In genomic region chr13:23739069-23739921, GRCm38 (mm10) we compare ENCODE assay signal across 8 mouse cellular contexts. TPM values are rescaled to one million over a fixed set of nuclear protein-coding genes. Genes with fewer than 3 reads are reported as not detected.
DNase-seq lines count a peak whose midpoint lies in the region; ATAC-seq and TF ChIP-seq lines count a peak whose summit lies in the region.

No protein-coding gene starts in this region.

- TF ChIP-seq POLR2A in cortical plate, adult 2 months (IDR thresholded peaks at IDR 0.05; ENCODE audit: extremely low read depth, insufficient read depth, low read length), result peak; percentile 57; the same call in 1 of the 2 replicates

- WGBS in macrophage (ENCODE audit: missing documents), result 1% methylated on average over 39 of the region's 39 CpGs

- intact Hi-C loops in left cerebral cortex, adult 2 months (cut with DNase I), result loop anchor here (5.0 kb wide), 2 partner anchors 117 to 1697 kb away; partner anchors contain the start of genes Hist1h1e, Hist1h2ag, Hist1h2be and Hist1h2bj

- TF ChIP-seq CTCF in cortical plate, adult 2 months (IDR thresholded peaks at IDR 0.05; ENCODE audit: extremely low read depth, insufficient read depth, low read length), result no peak
- no peak; the same call in 1 of the 2 replicates for TF ChIP-seq CTCF in left cerebral cortex, adult 2 months (IDR thresholded peaks at IDR 0.05)

- peak overlapping the region; percentile 67 for H3K4me3 ChIP-seq in cortical plate, adult 2 months (ENCODE audit: insufficient read depth, low read length)
- H3K4me3 ChIP-seq in left cerebral cortex, adult 2 months, result peak overlapping the region; percentile 83
- H3K4me3 ChIP-seq in macrophage (ENCODE audit: inconsistent target), result peak overlapping the region; percentile 60

- peak; percentile 91 to 93 for DNase-seq in gastrocnemius, adult 8-10 months (ENCODE audit: low spot score in 2 of 2)
- peak; percentile 90 for DNase-seq in hindlimb bud, embryonic 11.5 days (ENCODE audit: extremely low spot score, low read depth, low spot score)
- DNase-seq in left cerebral cortex, adult 2 months (ENCODE audit: extremely low spot score in 1 of 2, low spot score in 2 of 2), result peak; percentile 87 to 92
- DNase-seq in right cerebral cortex, adult 18-20 months, result peak; percentile 97
- peak; percentile 84 for DNase-seq in urinary bladder, adult 2 months (ENCODE audit: low spot score)

- peak; percentile 86 for ATAC-seq in activated CD4-positive, CD25-positive, alpha-beta regulatory T cell, adult 4 months

- H3K36me3 ChIP-seq in macrophage (ENCODE audit: inconsistent target), result no peaks in the 10 kb centered on the region

- H3K4me1 ChIP-seq in cortical plate, adult 2 months (ENCODE audit: control insufficient read depth, insufficient read depth, low read length), result no peaks in the 10 kb centered on the region

- no peaks in the 10 kb centered on the region for H3K79me2 ChIP-seq in macrophage (ENCODE audit: inconsistent target)

- H3K27ac ChIP-seq in cortical plate, adult 2 months (ENCODE audit: insufficient read depth, low read length), result peak overlapping the region; percentile 89
- peak overlapping the region; percentile 93 for H3K27ac ChIP-seq in left cerebral cortex, adult 2 months
- peak overlapping the region; percentile 90 for H3K27ac ChIP-seq in macrophage

RNA-seq across cellular contexts. Expression of gene Hist1h1c, which starts 0.7 kb away (rescaled TPM):
- 10 to 100 TPM in 1 of 2 experiments, 1 to 10 TPM in 1; 5.3 to 15.2 TPM for polyA plus RNA-seq in activated CD4-positive, CD25-positive, alpha-beta regulatory T cell, adult 4 months (2017; shearing (Covaris generic))
- polyA plus RNA-seq in cortical plate, adult 2 months (2012; rRNA removed), result 42.1 and 42.4 TPM in 2 replicates
- 100 to 1,000 TPM; 196 to 246 (median 227) TPM for total RNA-seq in gastrocnemius, adult 8-10 months (2022)
- total RNA-seq in left cerebral cortex, adult 2 months (2021), result 10 to 100 TPM; 53.4 to 53.7 TPM
- 100 to 1,000 TPM in 1 of 26 experiments, 10 to 100 TPM in 11, 1 to 10 TPM in 14; 2.2 to 114 (median 8.5) TPM for total RNA-seq in macrophage (2018; cell fraction: chromatin; rRNA removed)
- total RNA-seq in macrophage (2018; cell fraction: cytosol; rRNA removed), result 100 to 1,000 TPM in 19 of 26 experiments, 10 to 100 TPM in 7; 65.0 to 223 (median 125) TPM
- 100 to 1,000 TPM in 2 of 26 experiments, 10 to 100 TPM in 24; 15.9 to 230 (median 37.1) TPM for total RNA-seq in macrophage (2018; cell fraction: nucleus; rRNA removed)
- polyA plus RNA-seq in macrophage (2018), result 72.8 to 156 TPM (median 87.8 TPM) in 3 replicates
- 125 and 170 TPM in 2 replicates for polyA plus RNA-seq in urinary bladder, adult 2 months (2012; rRNA removed)

RNA-seq across cellular contexts. Expression of gene Hist1h3c, which starts 6.1 kb away (rescaled TPM):
- 1 to 10 TPM in 1 of 2 experiments, not detected in 1; 2.4 TPM for polyA plus RNA-seq in activated CD4-positive, CD25-positive, alpha-beta regulatory T cell, adult 4 months (2017; shearing (Covaris generic))
- polyA plus RNA-seq in cortical plate, adult 2 months (2012; rRNA removed), result 0.56 TPM in 1 of 2 replicates, not detected in the other
- not detected for total RNA-seq in gastrocnemius, adult 8-10 months (2022)
- 1 to 10 TPM; 1.0 to 1.3 TPM for total RNA-seq in left cerebral cortex, adult 2 months (2021)
- 10 to 100 TPM in 1 of 26 experiments, 1 to 10 TPM in 6, not detected in 19; 1.6 to 10.1 (median 2.9) TPM for total RNA-seq in macrophage (2018; cell fraction: chromatin; rRNA removed)
- 10 to 100 TPM in 17 of 26 experiments, 1 to 10 TPM in 9; 3.8 to 42.2 (median 11.9) TPM for total RNA-seq in macrophage (2018; cell fraction: cytosol; rRNA removed)
- total RNA-seq in macrophage (2018; cell fraction: nucleus; rRNA removed), result 10 to 100 TPM in 1 of 26 experiments, 1 to 10 TPM in 18, not detected in 7; 1.0 to 25.5 (median 2.5) TPM
- not detected in 3 replicates for polyA plus RNA-seq in macrophage (2018)
- 0.48 and 0.84 TPM in 2 replicates for polyA plus RNA-seq in urinary bladder, adult 2 months (2012; rRNA removed)

RNA-seq across cellular contexts. Expression of gene Hist1h2bb, which starts 7.2 kb away (rescaled TPM):
- under 1 TPM in 1 of 2 experiments, not detected in 1; 0.73 TPM for polyA plus RNA-seq in activated CD4-positive, CD25-positive, alpha-beta regulatory T cell, adult 4 months (2017; shearing (Covaris generic))
- polyA plus RNA-seq in cortical plate, adult 2 months (2012; rRNA removed), result 0.79 and 1.9 TPM in 2 replicates
- 1 to 10 TPM; 1.1 to 1.6 (median 1.4) TPM for total RNA-seq in gastrocnemius, adult 8-10 months (2022)
- 10 to 100 TPM; 12.3 to 19.0 TPM for total RNA-seq in left cerebral cortex, adult 2 months (2021)
- 10 to 100 TPM in 5 of 26 experiments, 1 to 10 TPM in 14, not detected in 7; 3.5 to 24.2 (median 7.1) TPM for total RNA-seq in macrophage (2018; cell fraction: chromatin; rRNA removed)
- total RNA-seq in macrophage (2018; cell fraction: cytosol; rRNA removed), result 10 to 100 TPM in 24 of 26 experiments, 1 to 10 TPM in 2; 7.7 to 70.0 (median 21.1) TPM
- total RNA-seq in macrophage (2018; cell fraction: nucleus; rRNA removed), result 10 to 100 TPM in 5 of 26 experiments, 1 to 10 TPM in 17, not detected in 4; 2.2 to 42.4 (median 7.3) TPM
- polyA plus RNA-seq in macrophage (2018), result not detected in 3 replicates
- polyA plus RNA-seq in urinary bladder, adult 2 months (2012; rRNA removed), result 0.43 and 0.49 TPM in 2 replicates

RNA-seq across cellular contexts. Expression of gene Hist1h2ab, which starts 11.6 kb away (rescaled TPM):
- polyA plus RNA-seq in activated CD4-positive, CD25-positive, alpha-beta regulatory T cell, adult 4 months (2017; shearing (Covaris generic)), result 1 to 10 TPM; 9.5 to 10.0 TPM
- 1.6 and 1.9 TPM in 2 replicates for polyA plus RNA-seq in cortical plate, adult 2 months (2012; rRNA removed)
- 1 to 10 TPM in 2 of 4 experiments, under 1 TPM in 1, not detected in 1; 0.97 to 4.9 (median 3.5) TPM for total RNA-seq in gastrocnemius, adult 8-10 months (2022)
- 10 to 100 TPM; 19.9 to 21.0 TPM for total RNA-seq in left cerebral cortex, adult 2 months (2021)
- total RNA-seq in macrophage (2018; cell fraction: chromatin; rRNA removed), result 10 to 100 TPM in 2 of 26 experiments, 1 to 10 TPM in 9, not detected in 15; 2.9 to 15.3 (median 6.8) TPM
- total RNA-seq in macrophage (2018; cell fraction: cytosol; rRNA removed), result 10 to 100 TPM in 23 of 26 experiments, 1 to 10 TPM in 3; 6.6 to 66.1 (median 21.8) TPM
- 10 to 100 TPM in 5 of 26 experiments, 1 to 10 TPM in 16, not detected in 5; 3.7 to 37.0 (median 6.6) TPM for total RNA-seq in macrophage (2018; cell fraction: nucleus; rRNA removed)
- polyA plus RNA-seq in macrophage (2018), result not detected in 3 replicates
- 0.60 TPM in 1 of 2 replicates, not detected in the other for polyA plus RNA-seq in urinary bladder, adult 2 months (2012; rRNA removed)

RNA-seq across cellular contexts. Expression of gene Hist1h3b, which starts 12.8 kb away (rescaled TPM):
- polyA plus RNA-seq in activated CD4-positive, CD25-positive, alpha-beta regulatory T cell, adult 4 months (2017; shearing (Covaris generic)), result not detected
- 0.57 and 0.77 TPM in 2 replicates for polyA plus RNA-seq in cortical plate, adult 2 months (2012; rRNA removed)
- total RNA-seq in gastrocnemius, adult 8-10 months (2022), result 1 to 10 TPM in 2 of 4 experiments, not detected in 2; 2.7 to 2.8 TPM
- 1 to 10 TPM; 6.6 to 7.5 TPM for total RNA-seq in left cerebral cortex, adult 2 months (2021)
- 10 to 100 TPM in 1 of 26 experiments, 1 to 10 TPM in 2, not detected in 23; 2.2 to 11.6 (median 4.5) TPM for total RNA-seq in macrophage (2018; cell fraction: chromatin; rRNA removed)
- 10 to 100 TPM in 15 of 26 experiments, 1 to 10 TPM in 11; 2.2 to 40.1 (median 11.7) TPM for total RNA-seq in macrophage (2018; cell fraction: cytosol; rRNA removed)
- total RNA-seq in macrophage (2018; cell fraction: nucleus; rRNA removed), result 10 to 100 TPM in 1 of 26 experiments, 1 to 10 TPM in 15, not detected in 10; 1.2 to 19.8 (median 2.5) TPM
- polyA plus RNA-seq in macrophage (2018), result not detected in 3 replicates
- 0.48 and 0.52 TPM in 2 replicates for polyA plus RNA-seq in urinary bladder, adult 2 months (2012; rRNA removed)

Comparison
In these comparisons a context has a peak if more than half of its experiments do, and no peak if none do; other contexts are left out.
1. Peak in every context shown above with its lines: DNase-seq, ATAC-seq, H3K4me3 ChIP-seq and H3K27ac ChIP-seq.